Comparison of ENCODE assay signal across 11 mouse cellular contexts in genomic region chr4:65839550-65840000, GRCm38 (mm10).
DNase-seq lines count a peak whose midpoint lies in the region; ATAC-seq and TF ChIP-seq lines count a peak whose summit lies in the region.
"Had no signal": no experiment of that assay in that cellular context is flagged by ENCODE, and none has a peak within 500 bp of the region (broad histone marks: within the 10 kb centered on the region; RNA-seq: fewer than 3 reads in every experiment).

No protein-coding gene starts in this region.

- no peak for TF ChIP-seq CTCF in kidney, adult 2 months (conservative IDR thresholded peaks at IDR 0.05; ENCODE audit: insufficient read depth, insufficient read length, low read depth, low read length)

- no peak overlapping the region for H3K9ac ChIP-seq in liver, embryonic 11.5 days (ENCODE audit: low read depth, low read length)
- no peak overlapping the region for H3K9ac ChIP-seq in kidney, embryonic 16.5 days (replicated peaks; ENCODE audit: low read length)
- H3K9ac ChIP-seq: kidney, embryonic 15.5 days; lung, embryonic 15.5 days had no signal

- DNase-seq in cerebellum, adult 11-12 months = peak; percentile 20
- DNase-seq in cerebellum, adult 8-10 months = no peak
- peak; percentile 22 to 41 for DNase-seq in frontal cortex, postnatal 14 days (ENCODE audit: low spot score in 2 of 2)
- peak; percentile 25 to 61 for DNase-seq in left cerebral cortex, postnatal 10 days (ENCODE audit: extremely low spot score in 1 of 2, low spot score in 2 of 2)
- DNase-seq in right cerebral cortex, postnatal 14 days = peak; percentile 15
- DNase-seq in liver, embryonic 11.5 days (ENCODE audit: low spot score) = no peak
- no peak for DNase-seq in kidney, adult 2 months

- TF ChIP-seq POLR2A in kidney, adult 2 months (IDR thresholded peaks at IDR 0.05; ENCODE audit: low read depth, low read length) = no peak

- no peak overlapping the region for H3K27ac ChIP-seq in liver, embryonic 11.5 days (ENCODE audit: low read depth, low read length)
- no peak overlapping the region for H3K27ac ChIP-seq in kidney, embryonic 16.5 days (ENCODE audit: low read length)
- no peak overlapping the region for H3K27ac ChIP-seq in kidney, adult 2 months (ENCODE audit: insufficient read depth, low read depth, low read length)
- H3K27ac ChIP-seq: kidney, embryonic 15.5 days; lung, embryonic 15.5 days had no signal

- no peak overlapping the region for H3K4me2 ChIP-seq in liver, embryonic 11.5 days
- no peak overlapping the region for H3K4me2 ChIP-seq in kidney, embryonic 16.5 days (replicated peaks; ENCODE audit: low read depth, low read length)
- H3K4me2 ChIP-seq: kidney, embryonic 15.5 days; lung, embryonic 15.5 days had no signal

- ATAC-seq in liver, embryonic 11.5 days (replicated peaks; ENCODE audit: low FRiP score) = no peak
- no peak for ATAC-seq in kidney, embryonic 16.5 days (ENCODE audit: low FRiP score, low TSS enrichment)
- ATAC-seq: activated CD4-positive, CD25-positive, alpha-beta regulatory T cell, adult 4 months had no signal

- intact Hi-C loops in left cerebral cortex, postnatal 10 days (cut with DNase I) = no loop called here

- H3K36me3 ChIP-seq in liver, embryonic 11.5 days (ENCODE audit: control insufficient read depth, insufficient read depth, low read length) = no peaks in the 10 kb centered on the region
- no peaks in the 10 kb centered on the region for H3K36me3 ChIP-seq in kidney, embryonic 16.5 days (ENCODE audit: insufficient read depth, low read length)
- H3K36me3 ChIP-seq in kidney, adult 2 months (ENCODE audit: control insufficient read depth, insufficient read depth, low read length) = no peaks in the 10 kb centered on the region
- H3K36me3 ChIP-seq: kidney, embryonic 15.5 days; lung, embryonic 15.5 days had no signal

- H3K4me1 ChIP-seq in liver, embryonic 11.5 days (replicated peaks; ENCODE audit: control insufficient read depth, insufficient read depth, low read length) = no peaks in the 10 kb centered on the region
- H3K4me1 ChIP-seq in kidney, embryonic 16.5 days (ENCODE audit: insufficient read depth, low read length) = no peaks in the 10 kb centered on the region
- no peaks in the 10 kb centered on the region for H3K4me1 ChIP-seq in kidney, adult 2 months (ENCODE audit: control insufficient read depth, insufficient read depth, low read length)
- H3K4me1 ChIP-seq: kidney, embryonic 15.5 days; lung, embryonic 15.5 days had no signal

- H3K4me3 ChIP-seq in liver, embryonic 11.5 days (ENCODE audit: low read depth, low read length) = no peak overlapping the region
- H3K4me3 ChIP-seq in kidney, embryonic 16.5 days (ENCODE audit: low read length) = no peak overlapping the region
- no peak overlapping the region for H3K4me3 ChIP-seq in kidney, adult 2 months (ENCODE audit: insufficient read depth, low read depth, low read length)
- H3K4me3 ChIP-seq: kidney, embryonic 15.5 days; lung, embryonic 15.5 days had no signal

- no peaks in the 10 kb centered on the region for H3K9me3 ChIP-seq in liver, embryonic 11.5 days (ENCODE audit: control insufficient read depth, low read length)
- H3K9me3 ChIP-seq in kidney, embryonic 16.5 days (ENCODE audit: low read length) = no peaks in the 10 kb centered on the region
- H3K9me3 ChIP-seq: kidney, embryonic 15.5 days; lung, embryonic 15.5 days had no signal

- H3K27me3 ChIP-seq in liver, embryonic 11.5 days (replicated peaks; ENCODE audit: control insufficient read depth, insufficient read depth, low read length) = no peaks in the 10 kb centered on the region
- no peaks in the 10 kb centered on the region for H3K27me3 ChIP-seq in kidney, embryonic 16.5 days (ENCODE audit: insufficient read depth, low read length)
- no peaks in the 10 kb centered on the region for H3K27me3 ChIP-seq in kidney, adult 2 months (replicated peaks; ENCODE audit: control insufficient read depth, insufficient read depth, low read length)
- H3K27me3 ChIP-seq: kidney, embryonic 15.5 days; lung, embryonic 15.5 days had no signal

- WGBS in liver, embryonic 11.5 days = 77% methylated on average over 9 of the region's 9 CpGs
- 73% methylated on average over 9 of the region's 9 CpGs for WGBS in kidney, embryonic 16.5 days
- WGBS in kidney, adult 2 months = 76% methylated on average over 9 of the region's 9 CpGs

Comparison
In these comparisons a context has a peak if more than half of its experiments do, and no peak if none do; other contexts are left out.
1. DNase-seq: peak in cerebellum, adult 11-12 months (single experiment), frontal cortex, postnatal 14 days (2 of 2), left cerebral cortex, postnatal 10 days (2 of 2) and right cerebral cortex, postnatal 14 days (single experiment); none in cerebellum, adult 8-10 months (single experiment), liver, embryonic 11.5 days (single experiment) and kidney, adult 2 months (single experiment).